Mouse (Mus musculus) spleen, adult 2 months (tissue): ENCODE measurements around the gene Grid2.

Experiments used
- CTCF ChIP-seq: fragments of 200-500 bp; IDR thresholded peaks from 2 replicates; pipeline ENCODE4 v1.5.1; 2011; ENCODE audit warnings: mild to moderate bottlenecking, inconsistent platforms; ENCODE audit not compliant: insufficient read depth, insufficient read length, insufficient replicate concordance; ENCODE audit errors: extremely low read depth
- POLR2A ChIP-seq: fragments of 200-500 bp; IDR thresholded peaks from 2 replicates; pipeline ENCODE4 v1.6.1; 2011; ENCODE audit warnings: low read depth, low read length, inconsistent platforms

DNA sequence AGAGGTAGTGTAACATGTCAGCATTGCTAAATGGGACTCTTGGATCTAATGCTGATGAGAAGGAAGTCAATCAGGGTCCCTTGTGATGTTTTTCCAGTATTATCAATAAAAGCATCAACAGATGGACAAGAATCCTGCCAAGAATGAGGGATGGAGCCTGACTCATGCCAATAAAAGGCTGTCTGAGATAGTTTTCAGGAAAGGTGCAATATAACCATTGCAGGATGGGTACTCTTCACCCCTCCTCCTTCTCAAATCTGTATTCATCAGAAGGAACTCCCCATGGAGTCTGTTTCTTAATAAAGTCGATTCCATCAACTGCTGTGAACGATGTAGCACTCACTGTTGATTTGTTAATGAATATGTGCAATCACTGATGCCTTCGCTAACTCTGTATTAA is 403.7 kb downstream of the Grid2 start:
- TF ChIP-seq CTCF = no peak
- no peak for TF ChIP-seq POLR2A
